11 mouse cellular contexts compared by ENCODE assay signal in the genomic region with DNA sequence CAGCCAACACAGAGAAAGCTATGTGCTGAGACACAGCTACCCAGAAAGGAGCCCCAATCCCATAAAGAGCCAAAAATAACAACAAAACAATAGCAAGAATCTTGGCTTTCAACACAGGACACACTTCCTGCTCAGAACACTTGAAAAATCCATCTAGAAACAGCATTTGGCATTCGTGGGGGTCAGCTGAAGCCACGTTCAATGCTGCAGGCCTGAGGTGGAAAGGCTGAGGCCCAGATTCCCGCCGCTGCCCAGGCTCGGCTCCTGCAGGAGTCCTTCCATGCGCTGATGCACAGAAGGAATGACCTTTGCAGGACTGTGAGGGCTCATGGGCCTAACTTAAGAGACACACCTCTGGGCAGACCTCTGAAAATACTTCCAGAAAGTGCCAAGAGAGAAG.
DNase-seq lines count a peak whose midpoint lies in the region; ATAC-seq and TF ChIP-seq lines count a peak whose summit lies in the region.
"Had no signal": no experiment of that assay in that cellular context is flagged by ENCODE, and none has a peak within 500 bp of the region (broad histone marks: within the 10 kb centered on the region; RNA-seq: fewer than 3 reads in every experiment).

No protein-coding gene starts in this region.

- H3K4me2 ChIP-seq in lung, embryonic 15.5 days = no peak overlapping the region
- H3K4me2 ChIP-seq in heart, postnatal 0 days (ENCODE audit: low read depth, low read length) = no peak overlapping the region
- no peak overlapping the region for H3K4me2 ChIP-seq in liver, embryonic 12.5 days
- H3K4me2 ChIP-seq: midbrain, embryonic 12.5 days had no signal

- no peaks in the 10 kb centered on the region for H3K36me3 ChIP-seq in lung, embryonic 15.5 days
- no peaks in the 10 kb centered on the region for H3K36me3 ChIP-seq in heart, adult 2 months (ENCODE audit: control insufficient read depth, insufficient read depth, low read length)
- no peaks in the 10 kb centered on the region for H3K36me3 ChIP-seq in heart, postnatal 0 days (replicated peaks; ENCODE audit: control insufficient read depth, insufficient read depth, low read length)
- no peaks in the 10 kb centered on the region for H3K36me3 ChIP-seq in liver, embryonic 12.5 days
- H3K36me3 ChIP-seq: midbrain, embryonic 12.5 days had no signal

- WGBS in lung, embryonic 15.5 days = 57% methylated on average over 6 of the region's 6 CpGs
- 40% methylated on average over 6 of the region's 6 CpGs for WGBS in heart, adult 2 months
- 27% methylated on average over 6 of the region's 6 CpGs for WGBS in heart, postnatal 0 days
- 63% methylated on average over 6 of the region's 6 CpGs for WGBS in liver, embryonic 12.5 days (ENCODE audit: insufficient replicate concordance)

- no peaks in the 10 kb centered on the region for H3K79me2 ChIP-seq in heart, adult 2 months (replicated peaks; ENCODE audit: control insufficient read depth, insufficient read depth, low read length)

- H3K9me3 ChIP-seq in lung, embryonic 15.5 days = no peaks in the 10 kb centered on the region
- no peaks in the 10 kb centered on the region for H3K9me3 ChIP-seq in heart, postnatal 0 days (replicated peaks; ENCODE audit: control insufficient read depth, low read length)
- H3K9me3 ChIP-seq in liver, embryonic 12.5 days (replicated peaks) = no peaks in the 10 kb centered on the region
- H3K9me3 ChIP-seq: midbrain, embryonic 12.5 days had no signal

- TF ChIP-seq EP300 in heart, adult 2 months (IDR thresholded peaks at IDR 0.05; ENCODE audit: insufficient read depth, low read depth, low read length) = 0 out of 2 replicates have a peak, but pooled peaks have one; percentile 75
- peak; percentile 58; the same call in 1 of the 2 replicates for TF ChIP-seq EP300 in heart, postnatal 0 days (IDR thresholded peaks at IDR 0.05; ENCODE audit: low read depth)

- no peak for TF ChIP-seq CTCF in heart, adult 2 months (IDR thresholded peaks at IDR 0.05)
- TF ChIP-seq CTCF in heart, postnatal 0 days (IDR thresholded peaks at IDR 0.05; ENCODE audit: low read depth) = no peak

- no peaks in the 10 kb centered on the region for H3K27me3 ChIP-seq in lung, embryonic 15.5 days
- H3K27me3 ChIP-seq in heart, adult 2 months (ENCODE audit: control insufficient read depth, insufficient read depth, low read length) = no peaks in the 10 kb centered on the region
- no peaks in the 10 kb centered on the region for H3K27me3 ChIP-seq in heart, postnatal 0 days (ENCODE audit: control insufficient read depth, insufficient read depth, low read length)
- H3K27me3 ChIP-seq in liver, embryonic 12.5 days (replicated peaks) = no peaks in the 10 kb centered on the region
- H3K27me3 ChIP-seq: midbrain, embryonic 12.5 days; Patski had no signal

- intact Hi-C loops in heart, adult 2 months (cut with DNase I) = loop anchor here (1.0 to 5.0 kb wide), 6 partner anchors 45 to 205 kb away; no protein-coding TSS in a partner anchor

- H3K9ac ChIP-seq in lung, embryonic 15.5 days = no peak overlapping the region
- H3K9ac ChIP-seq in heart, adult 2 months (ENCODE audit: low read depth, low read length) = peak overlapping the region; percentile 7; the same call in 1 of the 2 replicates
- H3K9ac ChIP-seq in heart, postnatal 0 days (replicated peaks; ENCODE audit: low read depth, low read length) = no peak overlapping the region
- no peak overlapping the region for H3K9ac ChIP-seq in liver, embryonic 12.5 days
- H3K9ac ChIP-seq: midbrain, embryonic 12.5 days had no signal

- no peak for ATAC-seq in lung, embryonic 15.5 days (ENCODE audit: borderline replicate concordance, extremely low read depth, low FRiP score, low TSS enrichment)
- ATAC-seq in heart, postnatal 0 days (ENCODE audit: insufficient read depth, low read depth) = peak; percentile 33; the same call in 1 of the 2 replicates
- no peak for ATAC-seq in liver, embryonic 12.5 days
- ATAC-seq: forebrain, embryonic 16.5 days; Patski had no signal

- DNase-seq in lung, adult 18-20 months = no peak
- peak; percentile 60 to 72 for DNase-seq in heart, adult 2 months
- peak; percentile 43 for DNase-seq in heart, postnatal 0 days (ENCODE audit: low spot score)
- peak; percentile 49 to 58 for DNase-seq in kidney, postnatal 36 days
- DNase-seq in spleen, postnatal 10 days (ENCODE audit: low spot score in 2 of 2) = no peak
- DNase-seq: cerebellum, adult 11 months had no signal

- TF ChIP-seq POLR2A in heart, adult 2 months (IDR thresholded peaks at IDR 0.05; ENCODE audit: insufficient read depth, low read depth, low read length) = peak; percentile 80

- peaks cover 15% of the 10 kb centered on the region for H3K4me1 ChIP-seq in lung, embryonic 15.5 days
- peaks cover 25% of the 10 kb centered on the region for H3K4me1 ChIP-seq in heart, adult 2 months (ENCODE audit: control insufficient read depth, insufficient read depth, low read length)
- H3K4me1 ChIP-seq in heart, postnatal 0 days (ENCODE audit: control insufficient read depth, insufficient read depth) = peaks cover 35% of the 10 kb centered on the region
- no peaks in the 10 kb centered on the region for H3K4me1 ChIP-seq in liver, embryonic 12.5 days

- H3K27ac ChIP-seq in lung, embryonic 15.5 days = peak overlapping the region; percentile 52
- peak overlapping the region; percentile 83 for H3K27ac ChIP-seq in heart, adult 2 months
- peak overlapping the region; percentile 81 for H3K27ac ChIP-seq in heart, postnatal 0 days (ENCODE audit: low read depth)
- H3K27ac ChIP-seq in liver, embryonic 12.5 days = no peak overlapping the region

- H3K4me3 ChIP-seq in lung, embryonic 15.5 days = no peak overlapping the region
- no peak overlapping the region for H3K4me3 ChIP-seq in heart, adult 2 months
- no peak overlapping the region for H3K4me3 ChIP-seq in heart, postnatal 0 days (ENCODE audit: low read depth, low read length)
- no peak overlapping the region for H3K4me3 ChIP-seq in liver, embryonic 12.5 days
- H3K4me3 ChIP-seq: midbrain, embryonic 12.5 days had no signal

Comparison
In these comparisons a context has a peak if more than half of its experiments do, and no peak if none do; other contexts are left out.
1. DNase-seq: peak in heart, adult 2 months (2 of 2), heart, postnatal 0 days (single experiment) and kidney, postnatal 36 days (2 of 2); none in lung, adult 18-20 months (0 of 2) and spleen, postnatal 10 days (0 of 2).